Comparison of ENCODE assay signal across 9 mouse cellular contexts in genomic region chr7:117622769-117623168, GRCm38 (mm10).
DNase-seq lines count a peak whose midpoint lies in the region; ATAC-seq lines count a peak whose summit lies in the region.
"Had no signal": no experiment of that assay in that cellular context is flagged by ENCODE, and none has a peak within 500 bp of the region (broad histone marks: within the 10 kb centered on the region; RNA-seq: fewer than 3 reads in every experiment).

No protein-coding gene starts in this region.

- H3K36me3 ChIP-seq in hindbrain, embryonic 11.5 days (ENCODE audit: control insufficient read depth, insufficient read depth, low read length): no peaks in the 10 kb centered on the region
- H3K36me3 ChIP-seq in hindbrain, embryonic 10.5 days: no peaks in the 10 kb centered on the region
- no peaks in the 10 kb centered on the region for H3K36me3 ChIP-seq in neural tube, embryonic 15.5 days
- H3K36me3 ChIP-seq: liver, embryonic 15.5 days had no signal

- no peak for ATAC-seq in hindbrain, embryonic 11.5 days (ENCODE audit: low FRiP score)
- ATAC-seq in neural tube, embryonic 15.5 days (ENCODE audit: low FRiP score): no peak

- WGBS in hindbrain, embryonic 11.5 days: 72% methylated on average over 2 of the region's 2 CpGs
- WGBS in hindbrain, embryonic 10.5 days: 80% methylated on average over 2 of the region's 2 CpGs
- 89% methylated on average over 2 of the region's 2 CpGs for WGBS in neural tube, embryonic 15.5 days

- H3K9me3 ChIP-seq in hindbrain, embryonic 11.5 days (ENCODE audit: control insufficient read depth, low read length): no peaks in the 10 kb centered on the region
- H3K9me3 ChIP-seq in hindbrain, embryonic 10.5 days: no peaks in the 10 kb centered on the region
- no peaks in the 10 kb centered on the region for H3K9me3 ChIP-seq in neural tube, embryonic 15.5 days (replicated peaks)
- H3K9me3 ChIP-seq: liver, embryonic 15.5 days had no signal

- no peak overlapping the region for H3K4me2 ChIP-seq in hindbrain, embryonic 11.5 days (replicated peaks; ENCODE audit: low read depth, low read length)
- no peak overlapping the region for H3K4me2 ChIP-seq in neural tube, embryonic 15.5 days
- H3K4me2 ChIP-seq: liver, embryonic 15.5 days had no signal

- no peak overlapping the region for H3K4me3 ChIP-seq in hindbrain, embryonic 11.5 days (ENCODE audit: low read depth, low read length)
- no peak overlapping the region for H3K4me3 ChIP-seq in hindbrain, embryonic 10.5 days
- no peak overlapping the region for H3K4me3 ChIP-seq in neural tube, embryonic 15.5 days (replicated peaks)
- H3K4me3 ChIP-seq: liver, embryonic 15.5 days had no signal

- no peaks in the 10 kb centered on the region for H3K27me3 ChIP-seq in hindbrain, embryonic 11.5 days (ENCODE audit: control insufficient read depth, insufficient read depth, low read length)
- peaks cover 27% of the 10 kb centered on the region for H3K27me3 ChIP-seq in hindbrain, embryonic 10.5 days (ENCODE audit: insufficient read depth, poor library complexity, severe bottlenecking)
- peaks cover 2% of the 10 kb centered on the region; the same call in 1 of the 2 replicates for H3K27me3 ChIP-seq in neural tube, embryonic 15.5 days (replicated peaks)
- H3K27me3 ChIP-seq: liver, embryonic 15.5 days had no signal

- H3K27ac ChIP-seq in hindbrain, embryonic 11.5 days (ENCODE audit: low read depth, low read length): no peak overlapping the region
- no peak overlapping the region for H3K27ac ChIP-seq in hindbrain, embryonic 10.5 days
- no peak overlapping the region for H3K27ac ChIP-seq in neural tube, embryonic 15.5 days (replicated peaks)
- H3K27ac ChIP-seq: liver, embryonic 15.5 days had no signal

- peaks cover 4% of the 10 kb centered on the region; the same call in 1 of the 2 replicates for H3K4me1 ChIP-seq in hindbrain, embryonic 11.5 days (replicated peaks; ENCODE audit: control insufficient read depth, insufficient read depth, low read length)
- H3K4me1 ChIP-seq in hindbrain, embryonic 10.5 days (replicated peaks): peaks cover 32% of the 10 kb centered on the region
- peaks cover 10% of the 10 kb centered on the region for H3K4me1 ChIP-seq in neural tube, embryonic 15.5 days
- H3K4me1 ChIP-seq: liver, embryonic 15.5 days had no signal

- H3K9ac ChIP-seq in hindbrain, embryonic 11.5 days (ENCODE audit: low read depth, low read length): no peak overlapping the region
- H3K9ac ChIP-seq in neural tube, embryonic 15.5 days (replicated peaks): no peak overlapping the region
- H3K9ac ChIP-seq: liver, embryonic 15.5 days had no signal

- DNase-seq in hindbrain, embryonic 11.5 days (ENCODE audit: low spot score): peak; percentile 41
- no peak for DNase-seq in hindbrain, embryonic 10.5 days (ENCODE audit: low spot score)
- DNase-seq in B cell, adult 2 months: peak; percentile 79 to 82
- peak; percentile 51 to 65 for DNase-seq in adrenal gland, adult 18-20 months (ENCODE audit: low spot score in 2 of 2)
- peak; percentile 67 for DNase-seq in kidney, postnatal 10 days
- peak; percentile 36 to 60 for DNase-seq in spleen, postnatal 36 days (ENCODE audit: low spot score in 2 of 2)
- no peak for DNase-seq in layer of hippocampus, adult 9-10 months (ENCODE audit: low spot score)

Comparison
In these comparisons a context has a peak if more than half of its experiments do, and no peak if none do; other contexts are left out.
1. DNase-seq: peak in hindbrain, embryonic 11.5 days (single experiment), B cell, adult 2 months (2 of 2), adrenal gland, adult 18-20 months (2 of 2), kidney, postnatal 10 days (single experiment) and spleen, postnatal 36 days (2 of 2); none in hindbrain, embryonic 10.5 days (single experiment) and layer of hippocampus, adult 9-10 months (single experiment).